Mouse (Mus musculus) heart, embryonic 11.5 days (tissue): ENCODE measurements at regions not wholly inside any gene's neighbourhood (a gene's known extent, or its start where the extent isn't known, plus 50 kb on each side); places are given as distances from the start of the nearest gene placed in this dataset.

Experiments
- ATAC-seq: fragments of 200-750 bp; cut with Nextera tagmentation; replicated peaks from 2 replicates; pipeline ENCODE4 v1.8.0; 2017; ENCODE audit warnings: moderate library complexity; ENCODE audit not compliant: insufficient number of reproducible peaks, low FRiP score, low TSS enrichment
- H3K27ac ChIP-seq: fragments of 300-500 bp; sonication (generic); 2 replicates; pipeline ENCODE4 v1.5.1; 2014; ENCODE audit warnings: mild to moderate bottlenecking, low read depth, low read length
- H3K27me3 ChIP-seq: fragments of 300-500 bp; sonication (generic); 2 replicates; pipeline ENCODE4 v1.6.1; 2014; ENCODE audit warnings: mild to moderate bottlenecking, low read length, mixed read lengths; ENCODE audit not compliant: control insufficient read depth, insufficient read depth
- H3K36me3 ChIP-seq: fragments of 300-500 bp; sonication (generic); 2 replicates; pipeline ENCODE4 v1.6.1; 2014; ENCODE audit warnings: mild to moderate bottlenecking, low read length, moderate library complexity, mixed read lengths; ENCODE audit not compliant: control insufficient read depth, insufficient read depth
- H3K4me1 ChIP-seq: fragments of 300-500 bp; sonication (generic); 2 replicates; pipeline ENCODE4 v1.6.1; 2014; ENCODE audit warnings: low read length; ENCODE audit not compliant: control insufficient read depth, insufficient read depth
- H3K4me2 ChIP-seq: fragments of 300-500 bp; sonication (generic); 2 replicates; pipeline ENCODE4 v1.6.1; 2014; ENCODE audit warnings: mild to moderate bottlenecking, moderate library complexity
- H3K4me3 ChIP-seq: fragments of 300-500 bp; sonication (generic); 2 replicates; pipeline ENCODE4 v1.5.1; 2014; ENCODE audit warnings: low read depth, low read length
- H3K9ac ChIP-seq: fragments of 300-500 bp; sonication (generic); 2 replicates; pipeline ENCODE4 v1.6.1; 2014; ENCODE audit warnings: mild to moderate bottlenecking, low read depth, low read length, moderate library complexity
- H3K9me3 ChIP-seq: fragments of 300-500 bp; sonication (generic); replicated peaks from 2 replicates; pipeline ENCODE4 v1.6.1; 2016; ENCODE audit warnings: low read length; ENCODE audit not compliant: control insufficient read depth
- WGBS: fragments of 180-500 bp; shearing (Covaris S2); extraction: QIAGEN DNeasy Blood & Tissue Kit; methylation state at CpG from one replicate; pipeline ENCODE4 v1.1.7; 2014; ENCODE audit not compliant: insufficient replicate concordance; 5-methylcytosine and 5-hydroxymethylcytosine counted together

DNA sequence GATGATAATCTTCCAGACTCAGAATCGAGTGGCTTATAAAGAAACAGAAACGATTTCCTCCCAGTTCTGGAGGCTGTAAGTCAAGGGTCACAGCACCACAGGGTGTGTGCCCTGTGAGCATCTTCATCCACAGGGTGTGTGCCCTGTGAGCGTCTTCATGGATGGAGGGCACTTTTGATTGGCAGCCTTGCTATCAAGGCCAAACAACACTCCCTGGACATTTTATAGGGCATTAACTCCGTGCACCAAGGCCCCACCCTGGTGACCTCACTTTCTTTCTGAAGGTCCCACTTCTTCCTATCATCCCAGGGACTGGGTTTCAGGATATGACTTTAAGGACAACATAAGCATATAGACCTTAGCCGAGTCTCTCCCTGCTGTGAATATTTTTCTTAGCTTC lies 885.3 kb upstream of the Car8 start:
- Histone ChIP-seq H3K4me3 (no peak overlapping the region), H3K27ac (no peak overlapping the region), H3K27me3 (no peaks in the 10 kb centered on the region), H3K9me3 (no peaks in the 10 kb centered on the region), H3K4me2 (no peak overlapping the region), H3K9ac (no peak overlapping the region), H3K4me1 (no peaks in the 10 kb centered on the region), H3K36me3 (no peaks in the 10 kb centered on the region)
- ATAC-seq, result no peak
- 55% methylated on average over 5 of the region's 5 CpGs for WGBS

DNA sequence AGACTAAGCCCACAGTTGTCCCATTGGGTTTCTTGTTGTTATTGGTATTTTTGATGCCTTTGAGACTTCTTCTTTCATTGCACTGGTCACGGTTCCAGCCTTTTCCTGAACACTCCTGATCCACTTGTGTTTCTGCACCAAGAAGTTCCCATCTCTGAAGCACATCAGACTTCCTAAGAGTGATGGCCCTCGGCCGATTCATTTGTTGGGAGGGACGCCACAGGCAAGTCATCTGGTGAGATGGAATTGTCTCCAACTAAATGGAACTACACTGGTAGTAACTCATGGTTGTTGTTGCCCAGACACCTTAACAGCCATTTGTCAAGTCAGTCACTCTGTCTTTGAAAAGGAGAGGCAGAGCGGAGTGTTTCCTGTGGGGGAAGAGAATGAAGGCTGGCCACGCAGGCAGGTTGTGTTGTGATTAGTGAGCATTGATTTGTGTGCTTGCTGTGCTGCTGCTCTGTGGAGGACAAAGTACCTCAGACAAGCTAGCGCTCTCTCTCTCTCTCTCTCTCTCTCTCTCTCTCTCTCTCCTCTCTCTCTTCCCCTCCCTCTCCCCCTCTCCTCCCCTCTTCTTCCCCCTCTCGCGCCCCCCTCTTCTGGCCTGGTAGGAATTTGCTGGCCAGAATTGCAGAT lies 884.7 kb upstream of the Car8 start:
- Histone ChIP-seq H3K4me1 (0 out of 2 replicates have a peak, but pooled peaks cover 1% of the 10 kb centered on the region), H3K36me3 (no peaks in the 10 kb centered on the region), H3K4me2 (no peak overlapping the region), H3K27ac (no peak overlapping the region), H3K9ac (no peak overlapping the region), H3K9me3 (no peaks in the 10 kb centered on the region), H3K27me3 (no peaks in the 10 kb centered on the region), H3K4me3 (no peak overlapping the region)
- no peak for ATAC-seq
- WGBS, result 65% methylated on average over 9 of the region's 9 CpGs

DNA sequence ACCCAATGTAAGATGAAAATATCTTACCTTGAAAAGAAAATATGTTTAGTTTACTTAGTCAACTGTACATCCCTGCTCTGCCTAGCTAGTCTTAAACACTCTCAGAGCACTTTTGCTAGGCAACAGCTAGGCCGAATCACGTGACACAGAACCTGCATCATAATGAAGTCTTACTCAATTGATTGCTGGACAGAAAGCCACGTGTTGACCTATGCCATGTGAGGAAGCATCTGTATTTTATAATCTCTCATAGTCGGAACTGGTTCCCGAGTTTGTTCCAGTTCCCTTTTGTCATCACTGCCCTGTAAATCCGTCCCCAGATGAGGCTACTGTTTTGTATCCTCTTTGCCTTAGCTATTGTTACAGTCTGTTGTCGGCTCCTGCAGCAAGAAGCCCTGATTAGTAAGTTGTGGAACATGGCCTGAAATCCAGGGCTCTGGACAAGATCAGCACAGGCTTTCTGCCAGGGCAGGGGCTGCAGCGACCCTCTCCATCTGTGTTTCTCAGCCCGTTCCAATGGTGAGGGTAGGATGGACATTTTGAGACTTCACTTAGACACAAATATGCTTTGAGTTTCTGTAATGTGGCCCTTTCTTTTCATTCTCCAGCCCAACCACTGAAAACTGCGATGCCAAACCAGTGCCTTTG lies 883.9 kb upstream of the Car8 start:
- Histone ChIP-seq H3K9ac (no peak overlapping the region), H3K4me3 (no peak overlapping the region), H3K9me3 (no peaks in the 10 kb centered on the region), H3K27ac (no peak overlapping the region), H3K4me1 (peaks cover 7% of the 10 kb centered on the region; the same call in 1 of the 2 replicates), H3K36me3 (no peaks in the 10 kb centered on the region), H3K27me3 (no peaks in the 10 kb centered on the region), H3K4me2 (no peak overlapping the region)
- no peak for ATAC-seq
- 57% methylated on average over 10 of the region's 10 CpGs for WGBS

DNA sequence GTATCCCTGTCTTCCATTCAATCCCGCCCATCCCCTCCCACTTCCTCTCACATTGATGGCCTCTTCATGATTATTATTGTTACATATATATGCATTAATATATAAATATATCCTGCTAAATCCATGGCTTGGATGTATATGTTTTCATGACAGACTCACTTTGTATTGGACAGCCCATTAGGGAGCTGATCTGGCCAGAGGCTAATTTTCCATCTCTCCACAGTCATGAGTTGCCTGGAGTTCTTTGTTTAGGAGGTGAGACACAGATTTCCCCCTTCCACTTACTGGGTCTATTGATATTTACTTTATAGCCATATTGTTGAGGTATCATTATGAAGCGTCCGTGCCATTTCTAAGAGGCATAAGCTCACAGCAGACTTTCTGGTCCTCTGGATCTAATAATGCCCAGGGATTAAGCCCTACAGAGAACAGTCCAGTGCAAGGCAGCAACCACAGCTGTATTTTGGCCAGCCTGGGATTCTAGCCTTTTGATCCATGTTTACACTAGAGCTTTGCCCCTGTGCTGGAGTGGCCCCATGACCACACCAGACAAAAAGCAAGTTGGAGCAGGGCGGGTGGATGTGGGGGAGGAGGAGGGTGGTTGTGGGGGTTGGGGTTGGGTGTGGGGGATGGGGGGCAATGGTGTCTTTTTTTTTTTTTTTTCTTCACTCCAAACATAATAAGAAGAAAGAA lies 878.3 kb upstream of the Car8 start:
- Histone ChIP-seq H3K9ac (no peak overlapping the region), H3K27me3 (no peaks in the 10 kb centered on the region), H3K4me2 (no peak overlapping the region), H3K9me3 (no peaks in the 10 kb centered on the region), H3K4me3 (no peak overlapping the region), H3K4me1 (peaks cover 10% of the 10 kb centered on the region; the same call in 1 of the 2 replicates), H3K27ac (no peak overlapping the region), H3K36me3 (no peaks in the 10 kb centered on the region)
- ATAC-seq, result no peak
- 69% methylated on average over 4 of the region's 4 CpGs for WGBS

DNA sequence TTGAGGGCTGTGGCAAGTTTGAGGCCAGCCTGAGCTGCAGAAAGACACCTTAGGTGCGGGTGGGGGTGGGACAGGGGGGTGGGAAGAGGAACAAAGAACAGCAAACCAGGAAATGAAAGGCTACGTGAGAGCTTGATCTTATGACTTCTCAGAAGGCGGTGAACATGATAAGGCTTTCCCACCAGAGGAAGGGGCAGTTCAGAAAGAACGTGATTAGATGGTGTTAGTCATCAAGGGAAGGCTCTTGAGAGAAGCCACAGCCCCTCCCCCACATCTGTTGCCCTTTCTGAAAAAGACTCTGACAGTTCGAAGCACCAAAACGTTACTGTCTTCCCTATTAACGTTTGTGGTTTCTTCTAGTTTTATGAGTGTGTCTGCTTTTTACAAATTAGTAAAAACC lies 877.0 kb upstream of the Car8 start:
- WGBS, result 4% methylated on average over 7 of the region's 7 CpGs

DNA sequence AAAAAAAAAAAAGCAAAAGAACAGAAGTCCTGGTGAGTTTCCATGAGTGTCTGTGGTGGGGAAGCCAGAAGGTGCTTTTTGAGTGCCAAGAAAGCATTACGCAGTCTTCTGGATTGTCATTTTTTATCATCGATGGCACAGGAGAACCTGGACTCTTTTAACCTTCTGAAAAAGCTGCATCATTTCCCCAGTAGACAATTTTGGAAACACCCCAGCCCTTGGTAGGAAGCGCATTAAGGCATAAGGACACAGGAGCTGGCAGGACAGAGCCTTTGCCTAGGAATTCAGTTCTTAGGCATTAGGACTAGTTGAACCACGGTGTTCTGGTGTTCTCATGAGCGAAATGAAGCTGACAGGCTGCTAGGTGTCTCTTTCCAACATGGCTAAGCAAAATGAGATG lies 875.1 kb upstream of the Car8 start:
- no peaks in the 10 kb centered on the region for H3K36me3 ChIP-seq
- H3K27ac ChIP-seq, result no peak overlapping the region
- no peaks in the 10 kb centered on the region for H3K27me3 ChIP-seq
- H3K9ac ChIP-seq, result no peak overlapping the region
- H3K9me3 ChIP-seq, result no peaks in the 10 kb centered on the region
- no peak overlapping the region for H3K4me3 ChIP-seq
- H3K4me2 ChIP-seq, result no peak overlapping the region
- WGBS, result 87% methylated on average over 5 of the region's 5 CpGs
- peaks cover 10% of the 10 kb centered on the region; the same call in 1 of the 2 replicates for H3K4me1 ChIP-seq
- ATAC-seq, result no peak

More for the DNA sequence above, 877.0 kb upstream of the Car8 start:
- Histone ChIP-seq H3K4me3 (no peak overlapping the region), H3K9ac (no peak overlapping the region), H3K36me3 (no peaks in the 10 kb centered on the region), H3K4me1 (peaks cover 10% of the 10 kb centered on the region; the same call in 1 of the 2 replicates), H3K4me2 (peak overlapping the region; percentile 16; the same call in 1 of the 2 replicates), H3K27me3 (no peaks in the 10 kb centered on the region), H3K9me3 (no peaks in the 10 kb centered on the region), H3K27ac (no peak overlapping the region)
- no peak for ATAC-seq

DNA sequence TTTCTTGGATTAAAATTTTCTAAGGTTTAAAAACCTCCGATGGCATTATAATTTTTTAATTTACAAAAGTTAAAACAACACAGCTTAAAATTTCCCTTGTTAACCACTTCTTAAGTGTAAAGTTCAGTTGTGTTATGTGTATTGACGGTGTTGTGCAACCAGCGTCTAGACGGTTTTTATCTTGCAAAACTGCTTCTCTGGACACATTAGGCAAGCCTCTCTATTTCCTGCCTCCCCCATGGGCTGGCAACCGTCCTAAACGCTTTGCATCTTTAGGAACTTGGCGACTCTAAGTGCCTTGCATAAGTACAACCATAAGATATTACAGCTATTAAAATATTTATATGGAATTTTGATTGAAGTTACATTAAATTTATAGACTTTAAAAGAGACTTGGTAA lies 871.5 kb upstream of the Car8 start:
- H3K4me2 ChIP-seq, result no peak overlapping the region
- no peak overlapping the region for H3K4me3 ChIP-seq
- H3K9ac ChIP-seq, result no peak overlapping the region
- H3K36me3 ChIP-seq, result no peaks in the 10 kb centered on the region
- no peak for ATAC-seq
- H3K27ac ChIP-seq, result no peak overlapping the region
- H3K9me3 ChIP-seq, result no peaks in the 10 kb centered on the region
- no peaks in the 10 kb centered on the region for H3K4me1 ChIP-seq
- 62% methylated on average over 7 of the region's 7 CpGs for WGBS
- H3K27me3 ChIP-seq, result no peaks in the 10 kb centered on the region

DNA sequence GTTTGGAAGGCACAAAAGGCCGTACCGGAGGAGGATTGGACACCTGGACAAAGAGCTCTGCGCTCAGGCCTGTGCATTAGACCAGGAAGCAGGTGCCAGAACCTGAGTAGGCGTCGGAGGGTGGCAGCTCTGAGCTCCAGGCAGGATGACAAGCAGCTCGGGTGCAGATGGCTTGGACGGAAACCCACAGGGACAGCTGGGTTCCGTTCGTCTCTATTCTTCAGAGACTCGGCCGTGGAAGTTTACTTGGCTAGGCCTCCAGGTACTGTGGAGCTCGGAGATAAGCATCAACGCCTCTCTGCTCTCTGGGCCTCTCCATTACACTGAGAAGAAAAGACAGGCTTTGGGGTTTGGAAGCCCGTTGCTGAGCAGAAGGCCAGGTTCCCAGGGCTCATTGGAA lies 868.5 kb upstream of the Car8 start:
- no peak for ATAC-seq
- no peak overlapping the region for H3K27ac ChIP-seq
- peaks cover 7% of the 10 kb centered on the region; the same call in 1 of the 2 replicates for H3K9me3 ChIP-seq
- no peaks in the 10 kb centered on the region for H3K4me1 ChIP-seq
- H3K27me3 ChIP-seq, result no peaks in the 10 kb centered on the region
- H3K4me3 ChIP-seq, result no peak overlapping the region
- H3K4me2 ChIP-seq, result no peak overlapping the region
- no peak overlapping the region for H3K9ac ChIP-seq
- H3K36me3 ChIP-seq, result no peaks in the 10 kb centered on the region
- 78% methylated on average over 14 of the region's 14 CpGs for WGBS
